Mouse (Mus musculus) liver, postnatal 0 days (tissue): ENCODE measurements at regions not wholly inside any gene's neighbourhood (a gene's known extent, or its start where the extent isn't known, plus 50 kb on each side); places are given as distances from the start of the nearest gene placed in this dataset.

Source experiments
- ATAC-seq: fragments of 200-750 bp; cut with Nextera tagmentation; 2 replicates; pipeline ENCODE4 v1.8.0; 2017; ENCODE audit warnings: mild to moderate bottlenecking, moderate library complexity
- DNase-seq: peaks from one replicate; pipeline ENCODE4 v3.0.0-alpha.2; 2016
- H3K27ac ChIP-seq: fragments of 300-500 bp; sonication (generic); 2 replicates; pipeline ENCODE4 v1.5.1; 2014; ENCODE audit warnings: antibody characterized with exemption, moderate library complexity, mild to moderate bottlenecking, low read depth
- H3K27me3 ChIP-seq: fragments of 300-500 bp; sonication (generic); 2 replicates; pipeline ENCODE4 v1.6.1; 2014; ENCODE audit warnings: low read length, control low read depth, mixed read lengths; ENCODE audit not compliant: insufficient read depth
- H3K36me3 ChIP-seq: fragments of 300-500 bp; sonication (generic); replicated peaks from 2 replicates; pipeline ENCODE4 v1.6.1; 2014; ENCODE audit warnings: mild to moderate bottlenecking, control low read depth, low read length, moderate library complexity, mixed read lengths; ENCODE audit not compliant: insufficient read depth
- H3K4me1 ChIP-seq: fragments of 300-500 bp; sonication (generic); 2 replicates; pipeline ENCODE4 v1.6.1; 2014; ENCODE audit warnings: antibody characterized with exemption, mild to moderate bottlenecking, control low read depth; ENCODE audit not compliant: insufficient read depth
- H3K4me2 ChIP-seq: fragments of 300-500 bp; sonication (generic); 2 replicates; pipeline ENCODE4 v1.6.1; 2014; ENCODE audit warnings: low read depth, mild to moderate bottlenecking, low read length, moderate library complexity, mixed read lengths
- H3K4me3 ChIP-seq: fragments of 300-500 bp; sonication (generic); 2 replicates; pipeline ENCODE4 v1.5.1; 2014; ENCODE audit warnings: low read depth, low read length
- H3K9ac ChIP-seq: fragments of 300-500 bp; sonication (generic); replicated peaks from 2 replicates; pipeline ENCODE4 v1.6.1; 2014; ENCODE audit warnings: mild to moderate bottlenecking, moderate library complexity
- H3K9me3 ChIP-seq: fragments of 300-500 bp; sonication (generic); 2 replicates; pipeline ENCODE4 v1.6.1; 2016; ENCODE audit warnings: mild to moderate bottlenecking, control low read depth, low read length, mixed read lengths
- CTCF ChIP-seq: sonication (generic); IDR thresholded peaks from 2 replicates; pipeline ENCODE4 v1.5.1; 2016; ENCODE audit warnings: antibody characterized with exemption, low read depth
- EP300 ChIP-seq: IDR thresholded peaks from 2 replicates; pipeline ENCODE4 v1.6.1; 2016; ENCODE audit warnings: antibody characterized with exemption, low read depth, mild to moderate bottlenecking
- WGBS: fragments of 180-500 bp; shearing (Covaris S2); extraction: QIAGEN DNeasy Blood & Tissue Kit; methylation state at CpG from one replicate; pipeline ENCODE4 v1.1.7; 2014; ENCODE audit not compliant: insufficient replicate concordance; 5-methylcytosine and 5-hydroxymethylcytosine counted together

- ATAC-seq (no peak), DNase-seq (no peak)
- H3K4me2 ChIP-seq: no peak overlapping the region
- H3K27me3 ChIP-seq: no peaks in the 10 kb centered on the region
- no peak overlapping the region for H3K4me3 ChIP-seq
- 33% methylated on average over 1 of the region's 1 CpGs for whole genome bisulfite sequencing
- no peaks in the 10 kb centered on the region for H3K9me3 ChIP-seq
- no peak overlapping the region for H3K27ac ChIP-seq
- no peak overlapping the region for H3K9ac ChIP-seq
- no peaks in the 10 kb centered on the region for H3K4me1 ChIP-seq
- TF ChIP-seq EP300: no peak
- TF ChIP-seq CTCF: no peak
- H3K36me3 ChIP-seq: no peaks in the 10 kb centered on the region
Measured at GRCm38 (mm10) chr15:50402551-50402950, 3482.2 kb upstream of the Gm7489 start.

- Histone ChIP-seq H3K4me2 (no peak overlapping the region), H3K36me3 (no peaks in the 10 kb centered on the region), H3K27ac (no peak overlapping the region), H3K27me3 (no peaks in the 10 kb centered on the region), H3K9ac (no peak overlapping the region), H3K9me3 (no peaks in the 10 kb centered on the region), H3K4me1 (no peaks in the 10 kb centered on the region), H3K4me3 (no peak overlapping the region)
- DNase-seq (no peak), ATAC-seq (peak; percentile 31; the same call in 1 of the 2 replicates)
- TF ChIP-seq CTCF: no peak
- peak; percentile 28; the same call in 1 of the 2 replicates for TF ChIP-seq EP300
- 60% methylated on average over 2 of the region's 2 CpGs for WGBS
Measured at GRCm38 (mm10) chr15:50403883-50404282, 3480.8 kb upstream of the Gm7489 start.

DNA sequence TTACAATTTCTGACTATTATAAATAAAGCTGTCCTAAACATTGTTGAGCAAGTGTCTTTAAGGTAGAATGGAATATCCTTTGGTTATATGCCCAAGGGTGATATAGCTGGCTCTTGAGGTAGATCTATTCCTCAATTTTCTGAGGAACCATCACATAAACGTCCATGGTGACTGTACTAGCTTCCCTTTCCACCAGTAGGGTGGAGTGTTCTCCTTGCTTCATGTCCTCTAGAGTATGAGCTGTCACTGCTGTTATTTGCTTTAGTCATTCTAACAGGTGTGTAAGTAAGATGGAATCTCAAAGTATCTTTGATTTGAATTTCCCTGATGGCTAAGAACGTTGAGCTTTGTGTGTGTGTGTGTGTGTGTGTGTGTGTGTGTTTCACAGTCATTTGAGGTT is 3475.7 kb upstream of the Gm7489 start:
- no peak for ATAC-seq

DNA sequence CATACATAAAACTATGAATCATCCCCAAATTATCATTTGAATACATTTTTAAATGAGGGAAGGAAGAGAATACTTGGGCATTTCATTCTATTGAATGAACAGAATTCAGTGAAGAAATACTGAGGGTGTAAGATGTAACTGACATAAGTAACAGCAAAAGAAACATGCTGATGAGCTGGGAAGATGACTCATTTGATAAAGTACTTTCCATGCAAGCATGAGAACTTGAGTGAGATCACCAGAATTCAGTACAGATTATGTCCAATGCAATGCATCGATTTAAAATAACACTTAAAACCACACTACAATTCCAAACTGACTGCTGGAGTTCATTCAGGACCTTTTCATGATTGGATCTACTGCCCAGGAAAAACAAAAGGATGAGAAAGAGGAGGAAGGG is 3467.1 kb upstream of the Gm7489 start:
- Histone ChIP-seq H3K4me2 (no peak overlapping the region), H3K27ac (no peak overlapping the region), H3K4me3 (no peak overlapping the region), H3K27me3 (no peaks in the 10 kb centered on the region), H3K4me1 (no peaks in the 10 kb centered on the region), H3K9ac (no peak overlapping the region), H3K36me3 (no peaks in the 10 kb centered on the region), H3K9me3 (no peaks in the 10 kb centered on the region)
- DNase-seq (no peak), ATAC-seq (no peak)
- TF ChIP-seq CTCF: no peak
- no peak for TF ChIP-seq EP300
- WGBS: 67% methylated on average over 1 of the region's 1 CpGs

More for the DNA sequence above, 3475.7 kb upstream of the Gm7489 start:
- Histone ChIP-seq H3K27me3 (no peaks in the 10 kb centered on the region), H3K4me1 (no peaks in the 10 kb centered on the region), H3K9me3 (no peaks in the 10 kb centered on the region), H3K27ac (no peak overlapping the region), H3K4me3 (no peak overlapping the region), H3K4me2 (no peak overlapping the region), H3K36me3 (no peaks in the 10 kb centered on the region), H3K9ac (no peak overlapping the region)
- TF ChIP-seq CTCF (peak; percentile 33; the same call in 1 of the 2 replicates), EP300 (no peak)
- 39% methylated on average over 2 of the region's 2 CpGs for WGBS
- no peak for DNase-seq

DNA sequence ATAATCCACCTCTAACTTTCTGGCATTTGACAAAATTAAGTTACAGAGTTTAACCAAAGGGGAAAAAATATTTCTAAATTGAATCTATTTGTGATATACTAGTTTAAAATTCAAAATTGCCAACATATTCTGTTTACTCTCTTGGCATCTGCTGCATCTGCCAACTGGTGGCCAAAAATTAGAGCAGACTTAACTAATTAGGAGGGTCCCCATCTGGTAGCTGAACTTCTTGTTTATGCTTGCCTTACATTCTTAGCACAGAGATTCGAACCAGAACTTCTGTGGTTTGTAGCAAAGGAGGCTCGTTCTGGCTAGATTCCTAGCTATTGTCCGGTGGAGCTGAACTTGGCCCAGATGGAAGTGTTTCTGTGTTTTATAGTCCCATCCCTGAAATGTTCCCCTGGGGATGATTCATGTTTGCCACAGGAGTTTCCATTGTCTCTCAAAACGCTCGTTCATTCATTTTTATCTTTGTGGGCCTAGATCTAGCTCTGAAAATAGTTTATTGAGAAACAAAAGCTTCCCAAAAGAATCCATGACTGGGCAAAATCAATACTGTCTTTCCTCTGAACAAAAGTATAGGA is 3461.5 kb upstream of the Gm7489 start:
- no peak for TF ChIP-seq EP300
- TF ChIP-seq CTCF: no peak
- H3K9ac ChIP-seq: no peak overlapping the region
- 72% methylated on average over 5 of the region's 5 CpGs for WGBS
- no peak overlapping the region for H3K4me2 ChIP-seq
- H3K4me1 ChIP-seq: no peaks in the 10 kb centered on the region
- ATAC-seq (no peak), DNase-seq (no peak)
- no peak overlapping the region for H3K27ac ChIP-seq
- H3K9me3 ChIP-seq: no peaks in the 10 kb centered on the region
- H3K4me3 ChIP-seq: no peak overlapping the region
- no peaks in the 10 kb centered on the region for H3K36me3 ChIP-seq
- H3K27me3 ChIP-seq: no peaks in the 10 kb centered on the region

GRCm38 (mm10) chr15:50449604-50450003 is 3435.1 kb upstream of the Gm7489 start:
- TF ChIP-seq CTCF (no peak), EP300 (no peak)
- Histone ChIP-seq H3K4me1 (no peaks in the 10 kb centered on the region), H3K9ac (no peak overlapping the region), H3K36me3 (no peaks in the 10 kb centered on the region), H3K4me3 (no peak overlapping the region), H3K9me3 (no peaks in the 10 kb centered on the region), H3K27me3 (no peaks in the 10 kb centered on the region), H3K4me2 (no peak overlapping the region), H3K27ac (no peak overlapping the region)
- 29% methylated on average over 2 of the region's 2 CpGs for WGBS
- DNase-seq (no peak), ATAC-seq (no peak)

DNA sequence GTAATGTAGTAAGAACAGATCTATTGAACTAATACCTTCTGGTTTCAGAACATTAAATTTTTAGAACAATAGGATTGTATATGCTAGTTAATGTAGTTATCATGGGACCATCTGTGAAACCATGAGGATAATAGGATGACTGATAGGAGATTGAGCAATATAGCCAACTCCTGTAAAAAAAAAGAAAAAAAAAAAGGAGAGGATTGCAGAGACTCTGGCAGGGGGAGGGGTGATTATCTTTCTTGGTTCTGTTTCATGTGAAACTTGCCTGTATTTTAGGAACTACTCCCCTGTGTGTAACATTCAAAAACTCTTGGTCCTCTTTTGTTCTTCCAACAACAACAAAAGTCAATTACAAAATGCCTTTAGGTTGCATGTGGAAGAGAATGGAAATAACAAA is 3412.1 kb upstream of the Gm7489 start:
- no peaks in the 10 kb centered on the region for H3K36me3 ChIP-seq

More for the DNA sequence above, 3412.1 kb upstream of the Gm7489 start:
- H3K27ac ChIP-seq: no peak overlapping the region
- ATAC-seq (no peak), DNase-seq (no peak)
- H3K4me2 ChIP-seq: no peak overlapping the region
- H3K9ac ChIP-seq: no peak overlapping the region
- no peaks in the 10 kb centered on the region for H3K9me3 ChIP-seq
- no peaks in the 10 kb centered on the region for H3K4me1 ChIP-seq
- no peaks in the 10 kb centered on the region for H3K27me3 ChIP-seq
- TF ChIP-seq CTCF: no peak
- no peak for TF ChIP-seq EP300
- H3K4me3 ChIP-seq: no peak overlapping the region
